Mouse (Mus musculus): ENCODE measurements around the gene Pth2r.

GRCm38 (mm10) chr1:65352979-65353378, 71.1 kb downstream of the Pth2r start:
- TF ChIP-seq CTCF (IDR thresholded peaks at IDR 0.05; ENCODE audit: borderline replicate concordance, insufficient read depth, low read depth, low read length) (no peak), POLR2A (IDR thresholded peaks at IDR 0.05; ENCODE audit: borderline replicate concordance, insufficient read depth, low read length) (no peak)
